Mouse (Mus musculus): ENCODE results near the gene Cyp26c1. TPM values are rescaled to one million over a fixed set of nuclear protein-coding genes. Genes with fewer than 3 reads are reported as not detected.
A peak's percentile ranks its signal among the peaks of the same experiment; 100 is the strongest.

Cyp26c1 gene
- total RNA-seq, 2 experiments from 2014 or later, result not detected

DNA sequence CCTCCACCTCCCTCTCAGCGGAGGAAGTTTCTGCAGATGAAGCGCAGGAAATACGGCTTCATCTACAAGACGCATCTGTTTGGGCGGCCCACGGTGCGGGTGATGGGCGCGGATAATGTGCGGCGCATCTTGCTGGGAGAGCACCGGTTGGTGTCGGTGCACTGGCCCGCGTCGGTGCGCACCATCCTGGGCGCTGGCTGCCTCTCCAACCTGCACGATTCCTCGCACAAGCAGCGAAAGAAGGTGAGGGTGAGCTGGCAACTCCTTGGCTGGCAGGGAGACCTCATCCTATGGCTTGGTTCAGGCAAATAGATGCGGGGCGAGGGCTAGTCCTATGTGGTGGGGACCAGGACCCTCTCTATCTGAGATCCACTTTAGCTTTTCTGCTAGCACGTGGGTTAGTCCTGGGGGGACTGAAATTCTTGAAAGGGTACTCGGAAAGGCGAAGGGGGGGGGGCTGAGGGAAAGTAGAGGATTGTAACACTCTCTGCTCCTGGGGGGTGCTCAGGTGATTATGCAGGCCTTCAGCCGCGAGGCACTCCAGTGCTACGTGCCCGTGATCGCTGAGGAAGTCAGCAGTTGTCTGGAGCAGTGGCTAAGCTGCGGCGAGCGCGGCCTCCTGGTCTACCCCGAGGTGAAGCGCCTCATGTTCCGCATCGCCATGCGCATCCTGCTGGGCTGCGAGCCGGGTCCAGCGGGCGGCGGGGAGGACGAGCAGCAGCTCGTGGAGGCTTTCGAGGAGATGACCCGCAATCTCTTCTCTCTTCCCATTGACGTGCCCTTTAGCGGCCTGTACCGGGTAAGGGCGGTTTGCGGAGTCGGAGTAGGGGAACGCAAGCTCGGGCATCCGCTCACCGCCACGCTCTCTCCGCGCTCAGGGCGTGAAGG is 13.1 kb downstream of the Cyp26c1 start:
- DNase-seq (ENCODE audit: low spot score in 2 of 2), result peak in 1 of 2 experiments; percentile 12

DNA sequence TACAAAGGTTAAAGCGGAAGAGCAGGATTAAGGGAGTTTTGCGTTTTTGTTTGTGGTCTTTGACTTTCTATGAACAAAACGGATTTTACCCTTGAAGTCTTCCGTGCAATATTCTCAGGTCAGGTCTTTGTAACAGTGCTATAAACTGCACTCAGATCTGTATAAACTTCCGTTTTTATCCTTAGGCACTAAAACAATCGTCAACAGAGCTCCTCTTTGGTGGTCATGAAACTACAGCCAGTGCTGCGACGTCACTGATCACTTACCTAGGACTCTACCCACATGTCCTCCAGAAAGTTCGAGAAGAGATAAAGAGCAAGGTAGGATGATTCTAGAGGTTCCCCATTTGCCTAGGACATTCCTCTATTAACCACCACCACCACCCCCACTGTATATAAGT is 14.3 kb downstream of the Cyp26c1 start:
- DNase-seq (ENCODE audit: low spot score in 2 of 2), result no peak

- DNase-seq (ENCODE audit: low spot score in 2 of 2), result no peak
Observed at GRCm38 (mm10) chr19:37702377-37703076, 17.1 kb downstream of the Cyp26c1 start.

DNA sequence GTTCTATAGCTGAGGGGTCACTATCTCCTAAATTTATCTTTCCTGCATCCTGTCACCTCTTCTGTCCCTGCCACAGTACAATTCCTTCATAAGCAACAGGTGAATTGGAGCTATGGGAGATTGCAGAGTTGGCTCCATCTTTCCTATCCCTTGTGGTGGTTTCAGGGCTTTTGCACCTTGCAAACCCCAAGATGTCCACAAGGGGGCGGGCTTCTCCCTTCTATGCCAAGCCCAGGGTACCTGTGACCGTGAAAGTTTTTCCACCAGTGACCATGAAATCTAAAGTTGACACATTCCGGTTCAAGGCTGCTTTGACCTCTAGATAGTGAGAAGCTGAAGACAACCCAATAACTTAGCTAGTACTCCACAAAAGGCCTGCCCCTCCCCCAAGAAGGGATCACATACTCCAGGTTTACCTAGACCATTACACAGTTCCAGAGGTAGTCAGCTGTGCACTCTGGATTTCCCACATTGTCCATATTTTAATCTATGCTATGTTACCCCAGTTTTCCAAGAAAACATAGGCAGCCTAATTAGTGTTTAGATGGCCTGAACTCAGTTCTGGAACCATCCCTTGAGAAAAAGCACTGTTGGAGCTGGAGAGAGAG is 18.6 kb downstream of the Cyp26c1 start:
- DNase-seq (ENCODE audit: low spot score in 2 of 2), result peak in 1 of 2 experiments; percentile 76

GRCm38 (mm10) chr19:37705722-37706121 is 20.3 kb downstream of the Cyp26c1 start:
- no peak for DNase-seq (ENCODE audit: low spot score in 2 of 2)

GRCm38 (mm10) chr19:37714681-37715080 is 29.3 kb downstream of the Cyp26c1 start:
- DNase-seq (ENCODE audit: low spot score in 2 of 2), result no peak

- no peak for DNase-seq (ENCODE audit: low spot score in 2 of 2)
Observed at GRCm38 (mm10) chr19:37715980-37716379, 30.6 kb downstream of the Cyp26c1 start.

- no peak for DNase-seq (ENCODE audit: low spot score in 2 of 2)
Observed at GRCm38 (mm10) chr19:37716524-37717175, 31.3 kb downstream of the Cyp26c1 start.

GRCm38 (mm10) chr19:37719166-37719565 is 33.8 kb downstream of the Cyp26c1 start:
- DNase-seq (ENCODE audit: low spot score in 2 of 2), result no peak

DNA sequence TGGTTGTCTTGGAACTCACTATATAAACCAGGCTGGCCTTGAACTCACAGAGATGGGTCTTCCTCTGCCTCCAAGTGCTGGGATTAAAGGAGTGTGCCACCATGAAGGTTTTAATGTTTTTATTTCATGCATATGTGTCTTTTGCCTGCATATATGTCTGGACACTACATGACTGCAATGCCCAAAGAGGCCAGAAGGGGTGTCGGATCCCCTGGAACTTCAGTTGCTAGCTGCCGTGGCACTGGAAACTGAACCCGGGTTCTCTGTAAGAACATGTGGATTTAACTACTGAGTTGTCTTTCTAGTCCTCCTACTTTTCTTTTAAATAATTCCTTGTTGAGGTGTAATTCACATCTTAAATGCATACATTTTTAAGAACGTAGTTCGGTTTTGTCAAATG is 39.2 kb downstream of the Cyp26c1 start:
- DNase-seq (ENCODE audit: low spot score in 2 of 2), result no peak

DNA sequence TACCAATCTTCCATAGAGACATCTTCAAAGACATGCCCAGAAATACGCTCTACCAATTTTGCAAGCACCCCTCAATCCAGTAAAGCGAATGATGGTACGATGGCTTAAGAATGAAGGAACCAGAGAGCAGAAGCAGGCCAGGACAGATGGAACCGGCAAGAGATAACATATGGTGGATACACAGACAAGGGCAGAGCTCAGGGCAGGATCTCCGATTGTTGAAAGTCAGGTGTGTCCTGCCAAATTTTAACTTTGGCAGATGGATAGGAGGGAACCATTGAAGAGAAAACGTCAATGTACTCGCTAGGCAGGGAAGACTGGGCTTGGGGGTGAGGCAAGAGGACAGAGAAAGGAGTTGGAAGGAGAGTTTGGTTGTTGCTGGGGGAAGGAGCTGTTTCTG is 41.2 kb downstream of the Cyp26c1 start:
- DNase-seq (ENCODE audit: low spot score in 2 of 2), result no peak

- DNase-seq (ENCODE audit: low spot score in 2 of 2), result no peak
Observed at GRCm38 (mm10) chr19:37727366-37727765, 42.0 kb downstream of the Cyp26c1 start.

GRCm38 (mm10) chr19:37735426-37735825 is 50.0 kb downstream of the Cyp26c1 start:
- no peak for DNase-seq (ENCODE audit: low spot score in 2 of 2)

DNA sequence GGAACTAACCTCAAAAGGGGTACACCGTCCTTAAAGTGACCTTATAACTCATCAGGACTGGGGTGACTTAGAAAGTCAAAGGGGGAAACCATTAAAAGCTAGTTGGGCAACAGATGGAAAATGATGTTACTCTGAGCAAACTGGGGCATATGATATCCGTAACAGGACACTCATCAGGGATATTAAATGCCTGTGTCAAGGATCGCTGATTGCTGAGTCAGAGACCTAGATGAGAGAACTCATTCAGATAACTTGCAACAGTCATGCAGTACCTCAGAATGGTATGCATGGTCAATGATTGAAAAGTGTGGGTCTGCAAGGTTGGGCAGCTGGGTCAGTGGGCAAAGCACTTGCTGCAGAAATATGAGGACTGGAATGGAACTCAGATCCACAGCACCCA is 53.2 kb downstream of the Cyp26c1 start:
- DNase-seq (ENCODE audit: low spot score in 2 of 2), result no peak

- DNase-seq (ENCODE audit: low spot score in 2 of 2), result no peak
Observed at GRCm38 (mm10) chr19:37740043-37740442, 54.7 kb downstream of the Cyp26c1 start.

Other genes with a start within 250 kb of the Cyp26c1 start
- 10 to 100 TPM; 50.2 to 51.3 TPM for gene Exoc6, start 135.2 kb upstream of the Cyp26c1 start, total RNA-seq (2021)
- gene Cyp26a1, start 12.2 kb downstream of the Cyp26c1 start, total RNA-seq (2021), result under 1 TPM; 0.61 to 0.99 TPM

All from layer of hippocampus, adult 18-20 months (tissue).